21 mouse cellular contexts compared by ENCODE assay signal in the genomic region with DNA sequence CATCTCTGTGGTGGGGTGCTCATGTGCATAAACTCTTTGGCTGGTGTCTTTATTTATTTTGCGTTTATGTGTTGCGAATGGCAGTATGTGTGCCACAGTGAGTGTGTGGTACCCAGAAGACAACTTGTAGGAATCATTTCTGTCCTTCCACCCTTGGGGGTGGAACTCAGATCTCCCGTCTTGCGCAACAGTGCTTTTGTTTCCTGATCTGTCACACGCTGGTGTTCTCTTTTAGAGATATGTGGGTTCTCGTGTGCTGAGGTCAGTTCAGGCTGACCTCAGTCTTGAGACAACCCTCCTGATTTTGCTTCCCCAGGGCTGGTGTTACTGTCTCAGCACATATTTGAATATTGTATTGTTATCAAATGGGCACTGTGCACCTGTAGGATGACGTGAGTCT. TPM values are rescaled to one million over a fixed set of nuclear protein-coding genes. Genes with fewer than 3 reads are reported as not detected.
A peak's percentile ranks its signal among the peaks of the same experiment; 100 is the strongest.
DNase-seq lines count a peak whose midpoint lies in the region; ATAC-seq and TF ChIP-seq lines count a peak whose summit lies in the region.
"Had no signal": no experiment of that assay in that cellular context is flagged by ENCODE, and none has a peak within 500 bp of the region (broad histone marks: within the 10 kb centered on the region; RNA-seq: fewer than 3 reads in every experiment).

No protein-coding gene starts in this region.

- WGBS in forebrain, embryonic 12.5 days, result 94% methylated on average over 7 of the region's 7 CpGs
- 92% methylated on average over 7 of the region's 7 CpGs for WGBS in forebrain, embryonic 11.5 days

- no peak for DNase-seq in forebrain, embryonic 11.5 days (ENCODE audit: low spot score)
- DNase-seq in lung, postnatal 36 days, result peak; percentile 40
- DNase-seq in lung, postnatal 10 days, result no peak
- DNase-seq in left cerebral cortex, adult 9 months (ENCODE audit: low spot score in 2 of 2), result no peak
- no peak for DNase-seq in cerebellum, postnatal 14 days
- DNase-seq: cerebellum, adult 11-12 months; kidney, postnatal 14 days; layer of hippocampus, adult 9-11 months; thymus, postnatal 14 days had no signal

- no peak overlapping the region for H3K9ac ChIP-seq in forebrain, embryonic 12.5 days
- no peak overlapping the region for H3K9ac ChIP-seq in forebrain, embryonic 11.5 days (ENCODE audit: low read length)
- H3K9ac ChIP-seq: liver, embryonic 15.5 days had no signal

- H3K4me2 ChIP-seq in forebrain, embryonic 12.5 days, result 0 out of 2 replicates have a peak overlapping the region, but pooled peaks have one; percentile 71
- H3K4me2 ChIP-seq in forebrain, embryonic 11.5 days (ENCODE audit: low read depth, low read length, severe bottlenecking), result no peak overlapping the region

- no peaks in the 10 kb centered on the region for H3K27me3 ChIP-seq in forebrain, embryonic 12.5 days
- H3K27me3 ChIP-seq in forebrain, embryonic 11.5 days (ENCODE audit: control insufficient read depth, insufficient read depth, low read length), result no peaks in the 10 kb centered on the region
- peaks cover 2% of the 10 kb centered on the region for H3K27me3 ChIP-seq in megakaryocyte, embryonic 14.5 days (replicated peaks)
- H3K27me3 ChIP-seq: hindbrain, embryonic 13.5 days; liver, embryonic 15.5 days; neural tube, embryonic 13.5 days; Patski had no signal

- H3K4me1 ChIP-seq in forebrain, embryonic 12.5 days, result peaks cover 20% of the 10 kb centered on the region
- H3K4me1 ChIP-seq in forebrain, embryonic 11.5 days (replicated peaks; ENCODE audit: control insufficient read depth, insufficient read depth, low read length), result peaks cover 7% of the 10 kb centered on the region
- peaks cover 39% of the 10 kb centered on the region for H3K4me1 ChIP-seq in bone marrow macrophage, adult 2 months (ENCODE audit: control insufficient read depth, insufficient read depth, low read length)
- H3K4me1 ChIP-seq in megakaryocyte, embryonic 14.5 days, result peaks cover 57% of the 10 kb centered on the region

- TF ChIP-seq CTCF in bone marrow macrophage, adult 2 months (IDR thresholded peaks at IDR 0.05; ENCODE audit: low read depth, low read length), result no peak

- no peak for ATAC-seq in forebrain, embryonic 12.5 days (ENCODE audit: low FRiP score)
- ATAC-seq in forebrain, embryonic 11.5 days (replicated peaks; ENCODE audit: low FRiP score), result no peak
- ATAC-seq: intestine, postnatal 0 days; Patski had no signal

- no peak for TF ChIP-seq POLR2A in bone marrow macrophage, adult 2 months (IDR thresholded peaks at IDR 0.05; ENCODE audit: borderline replicate concordance, low read depth, low read length)

- H3K27ac ChIP-seq in forebrain, embryonic 12.5 days, result no peak overlapping the region
- H3K27ac ChIP-seq in forebrain, embryonic 11.5 days (ENCODE audit: low read depth, low read length), result no peak overlapping the region
- H3K27ac ChIP-seq in bone marrow macrophage, adult 2 months (ENCODE audit: insufficient read depth, low read depth, low read length), result peak overlapping the region; percentile 78
- H3K27ac ChIP-seq: forebrain, embryonic 10.5 days; hindbrain, embryonic 13.5 days; liver, embryonic 15.5 days; neural tube, embryonic 13.5 days had no signal

- H3K36me3 ChIP-seq in forebrain, embryonic 12.5 days (replicated peaks), result peaks cover 9% of the 10 kb centered on the region; the same call in 1 of the 2 replicates
- H3K36me3 ChIP-seq in forebrain, embryonic 11.5 days (ENCODE audit: control insufficient read depth, insufficient read depth, low read length), result no peaks in the 10 kb centered on the region
- peaks cover 30% of the 10 kb centered on the region for H3K36me3 ChIP-seq in megakaryocyte, embryonic 14.5 days (replicated peaks; ENCODE audit: low read length)
- H3K36me3 ChIP-seq: liver, embryonic 15.5 days had no signal

- H3K9me3 ChIP-seq in forebrain, embryonic 12.5 days, result no peaks in the 10 kb centered on the region
- no peaks in the 10 kb centered on the region for H3K9me3 ChIP-seq in forebrain, embryonic 11.5 days (ENCODE audit: control insufficient read depth, low read length)
- no peaks in the 10 kb centered on the region for H3K9me3 ChIP-seq in megakaryocyte, embryonic 14.5 days
- H3K9me3 ChIP-seq: forebrain, embryonic 10.5 days; hindbrain, embryonic 13.5 days; liver, embryonic 15.5 days; neural tube, embryonic 13.5 days had no signal

- no peak overlapping the region for H3K4me3 ChIP-seq in forebrain, embryonic 12.5 days (replicated peaks)
- no peak overlapping the region for H3K4me3 ChIP-seq in forebrain, embryonic 11.5 days (ENCODE audit: low read depth, low read length)
- peak overlapping the region; percentile 84 for H3K4me3 ChIP-seq in bone marrow macrophage, adult 2 months (ENCODE audit: insufficient read depth, low read length)
- peak overlapping the region; percentile 99 for H3K4me3 ChIP-seq in megakaryocyte, embryonic 14.5 days (replicated peaks)

RNA-seq across cellular contexts. Expression of gene Vapb, which starts 1.8 kb away (rescaled TPM):
- 11.0 and 13.8 TPM in 2 replicates for polyA plus RNA-seq in forebrain, embryonic 12.5 days (2016; fragmentation: Nextera tagmentation; extraction: Ambion mirVana)
- 10.5 and 11.5 TPM in 2 replicates for polyA plus RNA-seq in forebrain, embryonic 11.5 days (2014; fragmentation: Nextera tagmentation; extraction: Ambion mirVana)
- 58.6 and 62.5 TPM in 2 replicates for polyA plus RNA-seq in bone marrow macrophage, adult 2 months (2012; ENCODE audit: insufficient read depth, insufficient read length, missing spikeins)
- 10.8 and 36.2 TPM in 2 replicates for polyA plus RNA-seq in megakaryocyte, embryonic 14.5 days (2012; ENCODE audit: insufficient read depth, low replicate concordance)

RNA-seq across cellular contexts. Expression of gene 1700010B08Rik, which starts 19.9 kb away (rescaled TPM):
- not detected in 2 replicates for polyA plus RNA-seq in forebrain, embryonic 12.5 days (2016; fragmentation: Nextera tagmentation; extraction: Ambion mirVana)
- polyA plus RNA-seq in forebrain, embryonic 11.5 days (2014; fragmentation: Nextera tagmentation; extraction: Ambion mirVana), result not detected in 2 replicates
- not detected in 2 replicates for polyA plus RNA-seq in bone marrow macrophage, adult 2 months (2012; ENCODE audit: insufficient read depth, insufficient read length, missing spikeins)
- not detected in 2 replicates for polyA plus RNA-seq in megakaryocyte, embryonic 14.5 days (2012; ENCODE audit: insufficient read depth, low replicate concordance)
- polyA plus RNA-seq: cortical plate, adult 2 months; embryonic facial prominence, embryonic 14.5 days; forebrain, embryonic 10.5 days; heart, postnatal 0 days; hindbrain, embryonic 13.5 days; intestine, postnatal 0 days; liver, embryonic 15.5 days; neural tube, embryonic 13.5 days; Patski had no signal

Comparison
In these comparisons a context has a peak if more than half of its experiments do, and no peak if none do; other contexts are left out.
1. H3K4me3 ChIP-seq: peak in bone marrow macrophage, adult 2 months (single experiment) and megakaryocyte, embryonic 14.5 days (single experiment); none in forebrain, embryonic 12.5 days (single experiment) and forebrain, embryonic 11.5 days (single experiment).